Mouse (Mus musculus) lung, adult 2 months (tissue): ENCODE results near the gene Nmi. TPM values are rescaled to one million over a fixed set of nuclear protein-coding genes. Genes with fewer than 3 reads are reported as not detected.
A peak's percentile ranks its signal among the peaks of the same experiment; 100 is the strongest.

Experiments used
- DNase-seq: peaks from one replicate; pipeline ENCODE4 v3.0.0; 2022
- H3K4me1 ChIP-seq: fragments of 200-500 bp; 2 replicates; pipeline ENCODE4 v1.6.1; 2011; ENCODE audit warnings: low read length; ENCODE audit not compliant: control insufficient read depth, insufficient read depth
- H3K4me3 ChIP-seq: fragments of 200-500 bp; replicated peaks from 2 replicates; pipeline ENCODE3; 2011; ENCODE audit warnings: low read depth, mild to moderate bottlenecking, control low read depth, low read length; ENCODE audit errors: extremely low read depth
- CTCF ChIP-seq: fragments of 200-500 bp; IDR thresholded peaks from 2 replicates; pipeline ENCODE4 v1.5.1; 2011; ENCODE audit warnings: mild to moderate bottlenecking, low read length, control low read depth; ENCODE audit not compliant: insufficient read depth
- POLR2A ChIP-seq: fragments of 200-500 bp; IDR thresholded peaks from 2 replicates; pipeline ENCODE4 v1.6.1; 2011; ENCODE audit warnings: low read depth, mild to moderate bottlenecking, control low read depth, low read length, borderline replicate concordance; ENCODE audit errors: extremely low read depth
- WGBS: fragments of 180-500 bp; shearing (Covaris S2); methylation state at CpG from one replicate; pipeline ENCODE4 v1.1.7; 2018; 5-methylcytosine and 5-hydroxymethylcytosine counted together
- polyA plus RNA-seq: library from polyadenylated mRNA; depleted of rRNA; stranded (reverse); fragments of >200 nt; gene quantifications from 2 replicates; pipeline ENCODE4 v1.2.3, GENCODE M21; 2012

Nmi gene
- polyA plus RNA-seq, 1 experiment = 8.0 TPM

GRCm38 (mm10) chr2:51950876-51951275 lies 22.4 kb downstream of the Nmi start:
- no peak overlapping the region for H3K4me3 ChIP-seq
- no peaks in the 10 kb centered on the region for H3K4me1 ChIP-seq
- TF ChIP-seq CTCF (no peak), POLR2A (no peak)
- 38% methylated on average over 1 of the region's 1 CpGs for WGBS
- no peak for DNase-seq

- no peak overlapping the region for H3K4me3 ChIP-seq
- TF ChIP-seq POLR2A (no peak), CTCF (no peak)
- H3K4me1 ChIP-seq = no peaks in the 10 kb centered on the region
- no peak for DNase-seq
- 49% methylated on average over 6 of the region's 6 CpGs for WGBS
Measured at GRCm38 (mm10) chr2:51948105-51948830, 25.0 kb downstream of the Nmi start.

DNA sequence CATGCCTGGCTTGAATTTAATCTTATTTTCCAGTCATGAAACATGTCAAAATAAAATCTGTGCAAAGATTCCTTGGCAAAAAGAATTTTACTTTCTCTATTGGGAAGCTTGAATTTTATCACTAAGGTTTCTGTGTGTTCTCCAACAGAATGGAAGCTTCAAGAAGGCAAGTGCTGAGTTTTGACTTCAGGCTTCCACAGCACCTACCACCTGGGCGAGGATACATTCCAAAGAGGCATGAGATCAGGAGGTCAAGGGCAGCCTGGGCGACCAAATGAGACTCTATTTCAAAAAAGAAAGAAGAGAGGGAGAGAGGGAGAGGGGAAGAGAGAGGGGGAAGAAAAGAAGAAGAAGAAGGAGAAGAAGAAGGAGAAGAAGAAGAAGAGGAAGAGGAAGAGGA lies 27.5 kb downstream of the Nmi start:
- TF ChIP-seq POLR2A = no peak
- no peak for TF ChIP-seq CTCF
- H3K4me3 ChIP-seq = no peak overlapping the region
- no peaks in the 10 kb centered on the region for H3K4me1 ChIP-seq
- 61% methylated on average over 2 of the region's 2 CpGs for WGBS
- DNase-seq = no peak

- 86% methylated on average over 7 of the region's 7 CpGs for WGBS
- TF ChIP-seq CTCF = no peak
- no peak for TF ChIP-seq POLR2A
- DNase-seq = no peak
- Histone ChIP-seq H3K4me3 (no peak overlapping the region), H3K4me1 (no peaks in the 10 kb centered on the region)
Measured at GRCm38 (mm10) chr2:51941832-51942231, 31.5 kb downstream of the Nmi start.

DNA sequence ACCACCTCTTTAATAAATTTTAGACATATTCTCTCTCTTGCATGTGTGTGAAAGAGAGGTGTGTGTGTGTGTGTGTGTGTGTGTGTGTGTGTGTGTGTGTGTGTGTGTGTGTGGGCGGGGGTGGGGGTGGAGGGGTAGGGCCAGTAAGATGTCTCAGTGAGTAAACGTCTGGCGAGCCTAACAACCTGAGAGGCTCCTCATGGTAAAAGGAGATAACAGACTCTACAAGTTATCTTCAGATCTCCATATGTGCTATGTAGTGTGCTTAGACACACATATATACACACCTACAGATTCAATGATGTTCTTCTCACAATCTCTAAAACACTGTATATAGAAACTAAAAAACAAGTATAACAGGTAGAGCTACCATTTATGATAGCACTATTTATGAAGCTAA lies 34.5 kb downstream of the Nmi start:
- no peak for DNase-seq
- TF ChIP-seq POLR2A (no peak), CTCF (no peak)
- peaks cover 4% of the 10 kb centered on the region for H3K4me1 ChIP-seq
- no peak overlapping the region for H3K4me3 ChIP-seq
- WGBS = 56% methylated on average over 3 of the region's 3 CpGs

GRCm38 (mm10) chr2:51937004-51937403 lies 36.3 kb downstream of the Nmi start:
- no peak overlapping the region for H3K4me3 ChIP-seq
- WGBS = 75% methylated on average over 6 of the region's 6 CpGs
- TF ChIP-seq CTCF (no peak), POLR2A (no peak)
- DNase-seq = no peak
- peaks cover 9% of the 10 kb centered on the region for H3K4me1 ChIP-seq

DNA sequence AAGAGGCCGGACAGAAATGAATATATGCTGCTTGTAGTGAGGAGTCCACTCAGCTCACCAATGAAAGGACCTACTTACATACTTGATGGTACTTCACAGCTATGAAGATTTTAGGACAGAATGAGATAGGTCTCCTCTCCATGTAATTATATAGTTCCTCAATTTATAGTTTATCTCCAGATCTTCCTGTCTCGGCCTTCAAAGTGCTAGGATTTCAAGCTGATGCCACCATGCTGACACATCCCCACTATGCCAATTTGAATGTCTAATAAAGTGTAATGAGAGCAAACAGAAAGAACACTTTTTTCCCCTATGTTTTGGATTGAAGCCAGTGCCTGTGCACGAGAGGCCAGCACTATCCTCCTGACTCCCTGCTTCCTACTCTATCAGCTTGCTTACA lies 36.7 kb downstream of the Nmi start:
- DNase-seq = no peak
- H3K4me3 ChIP-seq = no peak overlapping the region
- TF ChIP-seq CTCF = no peak
- TF ChIP-seq POLR2A = no peak
- peaks cover 9% of the 10 kb centered on the region for H3K4me1 ChIP-seq
- WGBS = 74% methylated on average over 3 of the region's 3 CpGs

- Histone ChIP-seq H3K4me3 (no peak overlapping the region), H3K4me1 (peaks cover 11% of the 10 kb centered on the region)
- TF ChIP-seq CTCF (no peak), POLR2A (no peak)
- DNase-seq = no peak
- 90% methylated on average over 7 of the region's 7 CpGs for WGBS
Measured at GRCm38 (mm10) chr2:51935921-51936320, 37.4 kb downstream of the Nmi start.

DNA sequence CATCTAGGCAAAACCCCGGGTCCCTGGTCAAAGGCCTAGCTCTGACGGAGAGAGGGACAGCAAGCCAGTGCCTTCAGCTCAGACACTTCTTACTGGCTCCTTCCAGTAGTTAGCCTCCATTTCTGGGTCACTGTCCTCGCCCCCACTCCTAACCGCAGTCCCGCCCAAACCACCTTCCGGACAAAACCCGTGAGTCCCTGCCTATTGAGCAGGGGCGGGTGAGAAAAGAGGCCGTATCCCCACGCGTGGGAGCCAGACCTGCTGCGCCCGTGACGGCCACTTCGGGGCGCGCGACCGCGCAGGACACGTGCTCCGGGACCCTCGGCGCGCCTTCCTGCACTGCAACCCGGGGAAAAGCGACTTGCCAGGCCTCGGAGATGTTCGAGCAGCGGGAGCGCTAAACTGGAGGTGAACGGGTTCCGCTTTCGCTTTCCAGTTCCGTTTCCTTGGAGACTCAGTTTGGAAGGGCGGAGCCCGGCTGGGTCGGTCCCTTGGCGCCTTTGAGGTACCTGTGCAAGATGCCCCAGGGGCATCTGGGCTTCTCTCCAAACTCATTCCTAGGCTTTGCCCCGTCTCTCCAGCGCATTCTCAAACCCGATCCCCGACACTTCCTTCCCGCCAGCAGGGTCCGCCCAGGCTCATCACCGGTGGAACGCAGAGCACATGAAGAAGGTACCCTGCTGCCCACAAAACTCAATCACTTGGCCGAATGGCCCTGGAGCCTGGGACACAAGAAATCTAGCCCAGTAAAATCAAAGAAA lies 38.5 kb downstream of the Nmi start, which contains the start of gene Rbm43:
TSS of gene Rbm43 (minus strand) at position 590 of the 761 bp plus-strand sequence.
- H3K4me1 ChIP-seq = peaks cover 13% of the 10 kb centered on the region

DNA sequence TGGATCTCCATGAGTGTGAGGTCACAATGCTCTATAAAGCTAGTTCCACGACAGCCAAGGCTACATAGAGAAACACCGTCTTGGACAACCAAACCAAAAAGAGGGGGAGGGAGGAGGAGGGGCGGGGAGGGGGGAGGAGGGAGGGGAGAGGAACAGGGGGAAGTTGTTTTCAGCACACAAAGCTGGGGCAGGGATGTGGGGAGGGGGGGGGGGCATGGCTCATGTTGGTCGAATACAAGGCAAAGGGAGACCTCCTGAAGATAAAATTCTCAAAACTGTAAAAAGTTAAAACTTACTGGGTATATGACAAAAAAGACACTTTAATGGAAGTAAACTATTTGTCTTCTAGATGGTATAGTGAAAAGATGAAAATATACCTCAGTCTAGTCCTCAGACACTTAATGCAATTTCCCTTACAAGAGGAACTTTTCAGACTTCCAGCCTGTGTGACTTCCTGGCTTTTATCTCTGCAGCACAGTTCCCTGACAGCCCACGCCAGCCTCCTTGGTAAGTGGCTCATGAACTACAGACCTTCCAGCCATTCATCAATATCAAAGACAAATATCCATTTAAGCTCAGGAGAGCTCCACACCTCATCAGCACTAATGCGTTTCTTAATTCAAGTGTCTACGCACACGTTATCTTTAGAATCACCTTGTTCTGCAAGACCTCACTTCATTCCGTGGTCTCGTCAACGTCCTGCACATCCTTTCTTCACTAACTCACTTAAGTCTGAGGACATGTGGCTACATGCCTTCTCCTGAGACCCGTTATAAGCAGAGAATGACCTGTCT lies 39.8 kb downstream of the Nmi start:
- 20% methylated on average over 11 of the region's 12 CpGs for WGBS
- H3K4me1 ChIP-seq = peaks cover 13% of the 10 kb centered on the region
- TF ChIP-seq POLR2A (no peak), CTCF (no peak)
- DNase-seq = no peak
- H3K4me3 ChIP-seq = peak overlapping the region; percentile 52

More for the DNA sequence above, 38.5 kb downstream of the Nmi start, which contains the start of gene Rbm43:
- H3K4me3 ChIP-seq = peak within 1 kb of the TSS; percentile 64
- DNase-seq = peak; percentile 78
- TF ChIP-seq POLR2A (no peak), CTCF (no peak)
- under 1% methylated on average over 48 of the region's 48 CpGs for WGBS
